Mouse (Mus musculus): ENCODE measurements at regions not wholly inside any gene's neighbourhood (a gene's known extent, or its start where the extent isn't known, plus 50 kb on each side); places are given as distances from the start of the nearest gene placed in this dataset.

DNA sequence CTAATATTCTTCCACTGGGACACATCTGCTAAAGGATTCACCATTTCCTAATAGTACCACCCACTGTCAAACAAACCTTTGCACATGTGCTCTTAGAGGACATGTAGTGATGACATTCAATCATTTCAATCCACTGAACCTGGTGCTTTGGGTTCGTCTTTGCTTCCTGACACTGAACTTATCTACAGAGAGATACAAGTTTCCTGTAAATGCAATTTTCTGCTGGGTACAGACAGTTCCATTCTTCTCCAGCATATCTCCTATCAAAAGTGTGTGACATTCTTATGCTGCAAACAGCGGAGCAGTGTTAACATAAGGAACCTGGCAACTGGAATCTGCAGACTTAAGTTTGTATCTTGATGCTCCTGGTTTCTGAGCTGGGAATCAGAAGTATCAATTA, 805.8 kb downstream of the Diaph3 start:
- TF ChIP-seq EP300 (IDR thresholded peaks at IDR 0.05; ENCODE audit: low read depth): no peak
- TF ChIP-seq CTCF (IDR thresholded peaks at IDR 0.05; ENCODE audit: low read depth): no peak
